Mouse (Mus musculus) cerebellum, postnatal 36 days (tissue): ENCODE data around the gene Plcz1.

ENCODE experiments used
- DNase-seq, 2 experiments: peaks; one replicate each; pipeline ENCODE4 v3.0.0; 2021 to 2022; ENCODE audit warnings: mixed read lengths in 2 of 2

Plcz1 gene

DNA sequence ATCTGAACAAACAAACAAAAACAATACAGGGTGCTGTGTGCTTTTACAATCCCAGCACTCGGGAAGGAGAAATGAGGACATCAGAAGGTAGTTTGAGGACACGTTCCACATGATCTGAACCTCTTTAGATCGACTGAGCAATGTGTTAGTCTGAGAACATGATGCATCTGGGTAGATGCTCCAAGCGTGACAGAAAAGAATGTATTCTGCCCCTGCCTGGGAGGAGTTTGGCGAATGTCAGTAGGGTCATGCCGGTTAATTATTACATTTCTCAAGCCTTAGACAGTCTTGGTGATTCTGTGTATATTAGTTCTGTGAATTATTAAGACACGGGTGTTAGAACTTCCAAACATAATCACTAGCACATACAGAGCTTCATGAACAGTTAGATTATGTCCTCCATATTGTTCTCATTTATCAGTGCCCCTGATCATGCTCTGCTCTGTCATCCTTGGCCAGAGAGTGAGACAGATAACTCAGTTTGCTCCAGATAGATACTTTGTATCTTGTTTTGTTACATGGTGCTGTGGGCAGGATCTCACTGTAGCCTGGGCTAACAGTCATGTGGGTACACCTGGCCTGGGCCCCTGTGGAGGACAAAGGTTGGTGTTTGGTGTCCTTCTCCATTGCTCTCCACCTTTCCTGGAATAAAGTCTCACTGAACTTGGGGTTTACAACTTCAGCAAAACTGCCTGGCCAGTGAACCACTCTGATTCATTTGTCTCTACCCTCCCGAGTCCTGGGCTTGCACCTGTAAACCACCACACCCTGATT lies 94.0 kb downstream of the Plcz1 start:
- DNase-seq = no peak
